Mouse (Mus musculus): ENCODE data around the gene Phactr2.
"Not testable (repeated sequence)": the region's sequence is repeated elsewhere in the genome, so short reads cannot be mapped to it uniquely, and the experiment has no call there.

The Phactr2 gene

GRCm38 (mm10) chr10:13213956-13214355, 260.3 kb downstream of the Phactr2 start:
- DNase-seq (ENCODE audit: low spot score in 2 of 2) = no peak

- no peak for DNase-seq (ENCODE audit: low spot score in 2 of 2)
Observed at GRCm38 (mm10) chr10:13212829-13213228, 261.4 kb downstream of the Phactr2 start.

GRCm38 (mm10) chr10:13212326-13212725, 261.9 kb downstream of the Phactr2 start:
- no peak for DNase-seq (ENCODE audit: low spot score in 2 of 2)

GRCm38 (mm10) chr10:13209930-13210637, 264.1 kb downstream of the Phactr2 start:
- DNase-seq (ENCODE audit: low spot score in 2 of 2) = no peak

GRCm38 (mm10) chr10:13209506-13209905, 264.7 kb downstream of the Phactr2 start:
- no peak for DNase-seq (ENCODE audit: low spot score in 2 of 2)

- no peak for DNase-seq (ENCODE audit: low spot score in 2 of 2)
Observed at GRCm38 (mm10) chr10:13209061-13209460, 265.2 kb downstream of the Phactr2 start.

GRCm38 (mm10) chr10:13201741-13202293, 272.4 kb downstream of the Phactr2 start:
- no peak for DNase-seq (ENCODE audit: low spot score in 2 of 2)

GRCm38 (mm10) chr10:13200862-13201261, 273.4 kb downstream of the Phactr2 start:
- no peak for DNase-seq (ENCODE audit: low spot score in 2 of 2)

- DNase-seq (ENCODE audit: low spot score in 2 of 2) = no peak
Observed at GRCm38 (mm10) chr10:13199234-13199633, 275.0 kb downstream of the Phactr2 start.

- no peak for DNase-seq (ENCODE audit: low spot score in 2 of 2)
Observed at GRCm38 (mm10) chr10:13196872-13197507, 277.2 kb downstream of the Phactr2 start.

GRCm38 (mm10) chr10:13193496-13193895, 280.7 kb downstream of the Phactr2 start:
- DNase-seq (ENCODE audit: low spot score in 2 of 2) = not testable (repeated sequence)

GRCm38 (mm10) chr10:13192731-13193351, 281.4 kb downstream of the Phactr2 start, which contains the start of gene Ltv1:
Gene Ltv1 (minus strand): TSS chr10:13193168.
- DNase-seq (ENCODE audit: low spot score in 2 of 2) = peak; percentile 92 to 95

GRCm38 (mm10) chr10:13189881-13190280, 284.3 kb downstream of the Phactr2 start:
- DNase-seq (ENCODE audit: low spot score in 2 of 2) = no peak

- no peak for DNase-seq (ENCODE audit: low spot score in 2 of 2)
Observed at GRCm38 (mm10) chr10:13186754-13187153, 287.5 kb downstream of the Phactr2 start.

GRCm38 (mm10) chr10:13184170-13184766, 289.9 kb downstream of the Phactr2 start:
- DNase-seq (ENCODE audit: low spot score in 2 of 2) = no peak

- DNase-seq (ENCODE audit: low spot score in 2 of 2) = no peak
Observed at GRCm38 (mm10) chr10:13180211-13180610, 294.0 kb downstream of the Phactr2 start.

GRCm38 (mm10) chr10:13177973-13178624, 296.1 kb downstream of the Phactr2 start, which contains the start of gene Zc2hc1b:
Gene Zc2hc1b (minus strand): TSS chr10:13178023.
- DNase-seq (ENCODE audit: low spot score in 2 of 2) = no peak

GRCm38 (mm10) chr10:13175866-13176265, 298.3 kb downstream of the Phactr2 start:
- DNase-seq (ENCODE audit: low spot score in 2 of 2) = no peak

GRCm38 (mm10) chr10:13172798-13173221, 301.4 kb downstream of the Phactr2 start:
- no peak for DNase-seq (ENCODE audit: low spot score in 2 of 2)

- DNase-seq (ENCODE audit: low spot score in 2 of 2) = no peak
Observed at GRCm38 (mm10) chr10:13171461-13171860, 302.8 kb downstream of the Phactr2 start.

GRCm38 (mm10) chr10:13170739-13171448, 303.3 kb downstream of the Phactr2 start:
- DNase-seq (ENCODE audit: low spot score in 2 of 2) = no peak

Data from frontal cortex, postnatal 10 days (tissue).